Mouse (Mus musculus) CH12.LX (cell line): ENCODE data around the gene Myom3.

ENCODE experiments used
- CHD1 ChIP-seq: IDR thresholded peaks from 2 replicates; pipeline ENCODE4 v1.6.1; 2012; ENCODE audit warnings: low read depth, low read length, improper control_type of control experiment, inconsistent platforms
- CTCF ChIP-seq, 2 experiments: IDR thresholded peaks in 1 of 2; conservative IDR thresholded peaks in 1 of 2; 2 replicates each; pipeline ENCODE4 v1.5.1; 2011 to 2012; ENCODE audit warnings: low read depth in 2 of 2, low read length in 2 of 2, improper control_type of control experiment in 1 of 2, inconsistent platforms in 1 of 2, mild to moderate bottlenecking in 1 of 2, moderate library complexity in 1 of 2
- JUND ChIP-seq: conservative IDR thresholded peaks from 2 replicates; pipeline ENCODE4 v1.6.1; 2011; ENCODE audit warnings: low read depth, low read length, improper control_type of control experiment
- KAT2A ChIP-seq: IDR thresholded peaks from 2 replicates; pipeline ENCODE4 v1.6.1; 2012; ENCODE audit warnings: low read length, improper control_type of control experiment, inconsistent platforms; ENCODE audit not compliant: insufficient replicate concordance
- MAX ChIP-seq: IDR thresholded peaks from 2 replicates; pipeline ENCODE4 v1.6.1; 2011; ENCODE audit warnings: low read length, improper control_type of control experiment
- NELFE ChIP-seq: IDR thresholded peaks from 2 replicates; pipeline ENCODE4 v1.6.1; 2011; ENCODE audit warnings: low read depth, low read length, improper control_type of control experiment
- POLR2AphosphoS2 ChIP-seq: IDR thresholded peaks from 2 replicates; pipeline ENCODE4 v1.6.1; 2011; ENCODE audit warnings: low read depth, low read length, improper control_type of control experiment
- RAD21 ChIP-seq: IDR thresholded peaks from 2 replicates; pipeline ENCODE4 v1.6.1; 2011; ENCODE audit warnings: low read depth, mild to moderate bottlenecking, low read length, improper control_type of control experiment, moderate library complexity
- RCOR1 ChIP-seq: conservative IDR thresholded peaks from 2 replicates; pipeline ENCODE4 v1.6.1; 2012; ENCODE audit warnings: low read depth, mild to moderate bottlenecking, inconsistent platforms, low read length, improper control_type of control experiment
- TCF12 ChIP-seq: IDR thresholded peaks from 2 replicates; pipeline ENCODE4 v1.6.1; 2014; ENCODE audit warnings: low read depth, mild to moderate bottlenecking, inconsistent platforms, low read length, improper control_type of control experiment
- ZC3H11A ChIP-seq: IDR thresholded peaks from 2 replicates; pipeline ENCODE4 v1.6.1; 2012; ENCODE audit warnings: low read depth, mild to moderate bottlenecking, inconsistent platforms, low read length, improper control_type of control experiment

- no peak for TF ChIP-seq RAD21
- TF ChIP-seq ZC3H11A: no peak
- TF ChIP-seq JUND: no peak
- TF ChIP-seq CTCF (conservative IDR thresholded peaks at IDR 0.05 in 1 of 2, IDR thresholded peaks at IDR 0.05 in 1 of 2; ENCODE audit: low read depth in 2 of 2, low read length in 2 of 2): no peak
- TF ChIP-seq KAT2A: no peak
- no peak for TF ChIP-seq RCOR1
- TF ChIP-seq CHD1: no peak
- no peak for TF ChIP-seq NELFE
- TF ChIP-seq POLR2AphosphoS2: no peak
- no peak for TF ChIP-seq TCF12
- no peak for TF ChIP-seq MAX
Observed at GRCm38 (mm10) chr4:135847581-135847980, 88.1 kb downstream of the Myom3 start.
